Mouse (Mus musculus) liver, embryonic 14.5 days (tissue): ENCODE measurements around the gene Rrp1.

ENCODE experiments used
- CTCF ChIP-seq: IDR thresholded peaks from 2 replicates; pipeline ENCODE4 v1.5.1; 2016; ENCODE audit warnings: antibody characterized with exemption, low read depth, control low read depth
- EP300 ChIP-seq: IDR thresholded peaks from 2 replicates; pipeline ENCODE4 v1.6.1; 2016; ENCODE audit warnings: antibody characterized with exemption, low read depth

GRCm38 (mm10) chr10:78417888-78418287 lies 5.0 kb upstream of the Rrp1 start:
- no peak for TF ChIP-seq CTCF
- TF ChIP-seq EP300 = no peak
